Mouse (Mus musculus): ENCODE results near the gene Ikzf2. TPM values are rescaled to one million over a fixed set of nuclear protein-coding genes. Genes with fewer than 3 reads are reported as not detected.
A peak's percentile ranks its signal among the peaks of the same experiment; 100 is the strongest.

Gene Ikzf2
- total RNA-seq, 2 experiments from 2014 or later: 2.8 to 5.4 TPM

GRCm38 (mm10) chr1:69669897-69670404 lies 17.1 kb downstream of the Ikzf2 start:
- intact Hi-C loops (cut with DNase I): no loop called here
- DNase-seq: no peak

GRCm38 (mm10) chr1:69667456-69667855 lies 19.6 kb downstream of the Ikzf2 start:
- intact Hi-C loops (cut with DNase I): no loop called here
- no peak for DNase-seq

GRCm38 (mm10) chr1:69659779-69660178 lies 27.3 kb downstream of the Ikzf2 start:
- DNase-seq: peak; percentile 51 to 57
- intact Hi-C loops (cut with DNase I): no loop called here

GRCm38 (mm10) chr1:69658051-69658450 lies 29.0 kb downstream of the Ikzf2 start:
- intact Hi-C loops (cut with DNase I): no loop called here

GRCm38 (mm10) chr1:69657455-69657854 lies 29.6 kb downstream of the Ikzf2 start:
- DNase-seq: no peak
- intact Hi-C loops (cut with DNase I): no loop called here

More at GRCm38 (mm10) chr1:69658051-69658450, 29.0 kb downstream of the Ikzf2 start:
- no peak for DNase-seq

GRCm38 (mm10) chr1:69656929-69657328 lies 30.1 kb downstream of the Ikzf2 start:
- intact Hi-C loops (cut with DNase I): no loop called here

GRCm38 (mm10) chr1:69656047-69656782 lies 30.8 kb downstream of the Ikzf2 start:
- intact Hi-C loops (cut with DNase I): no loop called here
- no peak for DNase-seq

More at GRCm38 (mm10) chr1:69656929-69657328, 30.1 kb downstream of the Ikzf2 start:
- DNase-seq: peak; percentile 18 to 23

GRCm38 (mm10) chr1:69655368-69655767 lies 31.7 kb downstream of the Ikzf2 start:
- no peak for DNase-seq
- intact Hi-C loops (cut with DNase I): no loop called here

GRCm38 (mm10) chr1:69654955-69655354 lies 32.1 kb downstream of the Ikzf2 start:
- no peak for DNase-seq
- intact Hi-C loops (cut with DNase I): no loop called here

- intact Hi-C loops (cut with DNase I): no loop called here
- no peak for DNase-seq
These were observed 33.6 kb downstream of the Ikzf2 start for GRCm38 (mm10) chr1:69653419-69653818.

GRCm38 (mm10) chr1:69643138-69643537 lies 43.9 kb downstream of the Ikzf2 start:
- intact Hi-C loops (cut with DNase I): no loop called here
- no peak for DNase-seq

GRCm38 (mm10) chr1:69641986-69642385 lies 45.1 kb downstream of the Ikzf2 start:
- DNase-seq: no peak
- intact Hi-C loops (cut with DNase I): no loop called here

- no peak for DNase-seq
- intact Hi-C loops (cut with DNase I): no loop called here
These were observed 48.7 kb downstream of the Ikzf2 start for GRCm38 (mm10) chr1:69638321-69638720.

GRCm38 (mm10) chr1:69637907-69638306 lies 49.1 kb downstream of the Ikzf2 start:
- no peak for DNase-seq
- intact Hi-C loops (cut with DNase I): no loop called here

GRCm38 (mm10) chr1:69634259-69634658 lies 52.8 kb downstream of the Ikzf2 start:
- intact Hi-C loops (cut with DNase I): no loop called here
- no peak for DNase-seq

GRCm38 (mm10) chr1:69630508-69630907 lies 56.5 kb downstream of the Ikzf2 start:
- intact Hi-C loops (cut with DNase I): no loop called here
- no peak for DNase-seq

GRCm38 (mm10) chr1:69629513-69629912 lies 57.5 kb downstream of the Ikzf2 start:
- DNase-seq: no peak
- intact Hi-C loops (cut with DNase I): no loop called here

- intact Hi-C loops (cut with DNase I): no loop called here
These were observed 75.0 kb downstream of the Ikzf2 start for GRCm38 (mm10) chr1:69612076-69612475.

GRCm38 (mm10) chr1:69611204-69611725 lies 75.8 kb downstream of the Ikzf2 start:
- intact Hi-C loops (cut with DNase I): no loop called here
- DNase-seq: peak; percentile 35 to 53

More at GRCm38 (mm10) chr1:69612076-69612475, 75.0 kb downstream of the Ikzf2 start:
- DNase-seq: no peak

- no peak for DNase-seq
- intact Hi-C loops (cut with DNase I): no loop called here
These were observed 76.3 kb downstream of the Ikzf2 start for GRCm38 (mm10) chr1:69610791-69611190.

GRCm38 (mm10) chr1:69608846-69609245 lies 78.2 kb downstream of the Ikzf2 start:
- DNase-seq: no peak
- intact Hi-C loops (cut with DNase I): no loop called here

GRCm38 (mm10) chr1:69606844-69607243 lies 80.2 kb downstream of the Ikzf2 start:
- intact Hi-C loops (cut with DNase I): no loop called here
- no peak for DNase-seq

All from heart, postnatal 10 days (tissue).